Mouse (Mus musculus) midbrain, embryonic 16.5 days (tissue): Measurements from ENCODE around the gene Ftl1. TPM values are rescaled to one million over a fixed set of nuclear protein-coding genes. Genes with fewer than 3 reads are reported as not detected.

Experiments used
- ATAC-seq: fragments of 200-750 bp; cut with Nextera tagmentation; 2 replicates; pipeline ENCODE4 v1.8.0; 2017; ENCODE audit warnings: moderate TSS enrichment
- H3K27ac ChIP-seq: fragments of 300-500 bp; sonication (generic); 2 replicates; pipeline ENCODE4 v1.5.1; 2014; ENCODE audit warnings: mild to moderate bottlenecking, low read length, mixed read lengths
- H3K27me3 ChIP-seq: fragments of 300-500 bp; sonication (generic); 2 replicates; pipeline ENCODE4 v1.6.1; 2014; ENCODE audit warnings: low read depth, low read length, mixed read lengths; ENCODE audit not compliant: control insufficient read depth, insufficient read depth
- H3K36me3 ChIP-seq: fragments of 300-500 bp; sonication (generic); 2 replicates; pipeline ENCODE4 v1.6.1; 2014; ENCODE audit warnings: mild to moderate bottlenecking, low read length, moderate library complexity, mixed read lengths; ENCODE audit not compliant: control insufficient read depth, insufficient read depth
- H3K4me1 ChIP-seq: fragments of 300-500 bp; sonication (generic); 2 replicates; pipeline ENCODE4 v1.6.1; 2014; ENCODE audit warnings: mild to moderate bottlenecking, low read length, mixed read lengths; ENCODE audit not compliant: control insufficient read depth, insufficient read depth
- H3K4me2 ChIP-seq: fragments of 300-500 bp; sonication (generic); 2 replicates; pipeline ENCODE4 v1.6.1; 2014; ENCODE audit warnings: mild to moderate bottlenecking, low read length, mixed read lengths
- H3K4me3 ChIP-seq: fragments of 300-500 bp; sonication (generic); 2 replicates; pipeline ENCODE4 v1.5.1; 2014; ENCODE audit warnings: low read depth, mild to moderate bottlenecking, low read length, moderate library complexity, mixed read lengths
- H3K9ac ChIP-seq: fragments of 300-500 bp; sonication (generic); 2 replicates; pipeline ENCODE4 v1.6.1; 2014; ENCODE audit warnings: low read depth, low read length, mixed read lengths
- H3K9me3 ChIP-seq: fragments of 300-500 bp; sonication (generic); replicated peaks from 2 replicates; pipeline ENCODE4 v1.6.1; 2014; ENCODE audit warnings: mild to moderate bottlenecking, low read length, mixed read lengths; ENCODE audit not compliant: control insufficient read depth, poor library complexity, severe bottlenecking
- WGBS: fragments of 180-500 bp; shearing (Covaris S2); extraction: QIAGEN DNeasy Blood & Tissue Kit; methylation state at CpG from one replicate; pipeline ENCODE4 v1.1.7; 2014; 5-methylcytosine and 5-hydroxymethylcytosine counted together
- polyA plus RNA-seq: library from polyadenylated mRNA; unstranded; fragments of >200 nt; fragmentation: Nextera tagmentation; extraction: Ambion mirVana; gene quantifications from 2 replicates; pipeline ENCODE4 v1.2.1, GENCODE M21; 2015

The Ftl1 gene
- polyA plus RNA-seq, 1 experiment from 2014 or later = 5,323 TPM

DNA sequence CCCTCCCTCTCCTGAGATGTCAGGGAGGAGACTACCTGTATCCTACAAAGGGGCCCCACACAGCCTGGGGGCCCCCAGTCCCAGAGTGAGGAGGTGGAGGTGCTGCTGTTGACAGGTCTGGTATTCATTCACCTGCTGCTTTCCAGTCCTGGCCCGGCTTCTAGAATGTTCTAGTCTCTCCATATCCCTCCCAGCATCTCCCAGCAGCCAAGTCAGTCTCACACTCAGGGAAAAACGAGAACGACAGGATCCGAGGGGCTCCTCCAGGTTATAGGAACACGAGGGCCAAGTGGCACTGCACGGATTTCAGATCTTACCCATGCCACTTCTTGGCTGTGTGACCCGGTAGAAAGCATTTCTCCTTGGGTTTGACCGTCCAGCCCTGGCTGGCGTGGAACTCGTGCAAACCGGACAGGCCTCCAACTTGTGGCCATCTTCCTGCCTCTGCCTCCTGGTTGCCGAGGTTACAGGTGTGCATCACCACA, 44.9 kb downstream of the Ftl1 start:
- Histone ChIP-seq H3K36me3 (no peaks in the 10 kb centered on the region), H3K4me2 (no peak overlapping the region), H3K27ac (no peak overlapping the region), H3K4me3 (no peak overlapping the region), H3K27me3 (peaks cover 91% of the 10 kb centered on the region), H3K9me3 (no peaks in the 10 kb centered on the region), H3K9ac (no peak overlapping the region), H3K4me1 (peaks cover 7% of the 10 kb centered on the region)
- ATAC-seq = no peak
- 42% methylated on average over 12 of the region's 12 CpGs for WGBS

DNA sequence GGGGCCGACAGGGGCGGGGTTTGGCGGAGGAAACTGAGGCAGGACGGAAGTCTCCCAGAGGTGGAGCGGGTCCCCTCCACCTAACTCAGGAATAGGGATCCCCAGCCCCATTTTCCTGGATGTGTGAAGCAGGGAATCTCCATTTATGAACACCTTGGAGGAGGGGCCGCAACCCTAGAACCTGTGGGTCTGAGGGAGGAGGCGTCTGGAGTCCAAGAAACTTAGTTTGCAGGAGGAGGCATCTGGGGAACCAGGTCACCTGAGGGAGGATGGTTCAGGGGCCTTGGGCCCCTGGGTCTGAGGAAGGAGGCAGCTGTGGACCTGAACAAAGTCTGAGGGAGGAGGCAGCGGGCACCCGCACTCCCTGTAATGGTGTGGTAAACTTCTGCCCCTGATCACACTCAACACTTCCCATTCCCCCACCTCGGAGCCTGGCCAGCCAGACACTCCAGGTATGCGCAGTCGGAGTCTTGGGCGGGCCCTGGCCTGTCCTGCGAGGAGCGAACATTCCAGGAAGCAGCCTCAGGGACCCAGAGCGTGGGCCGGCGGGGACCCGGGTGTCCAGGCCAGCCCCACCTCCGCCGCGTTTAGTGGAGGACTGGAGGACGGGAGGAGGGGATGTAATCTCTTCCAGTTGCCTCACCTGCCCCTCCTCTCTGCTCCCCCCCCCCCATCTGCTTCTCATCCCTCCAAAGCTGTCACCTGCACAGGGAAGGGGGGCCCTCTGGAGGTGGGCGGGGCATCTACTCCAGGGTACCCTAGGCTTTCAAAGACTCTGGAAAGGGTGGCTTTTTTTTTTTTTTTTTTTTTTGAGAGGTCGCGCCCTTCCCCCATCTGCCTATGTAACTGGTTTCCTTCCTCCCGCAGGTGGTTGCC, 45.6 kb downstream of the Ftl1 start:
- Histone ChIP-seq H3K4me2 (peak overlapping the region; percentile 87), H3K4me3 (peak overlapping the region; percentile 51), H3K27ac (no peak overlapping the region), H3K9me3 (no peaks in the 10 kb centered on the region), H3K9ac (peak overlapping the region; percentile 67), H3K36me3 (no peaks in the 10 kb centered on the region), H3K27me3 (peaks cover 93% of the 10 kb centered on the region), H3K4me1 (peaks cover 7% of the 10 kb centered on the region)
- no peak for ATAC-seq
- 2% methylated on average over 23 of the region's 27 CpGs for WGBS

DNA sequence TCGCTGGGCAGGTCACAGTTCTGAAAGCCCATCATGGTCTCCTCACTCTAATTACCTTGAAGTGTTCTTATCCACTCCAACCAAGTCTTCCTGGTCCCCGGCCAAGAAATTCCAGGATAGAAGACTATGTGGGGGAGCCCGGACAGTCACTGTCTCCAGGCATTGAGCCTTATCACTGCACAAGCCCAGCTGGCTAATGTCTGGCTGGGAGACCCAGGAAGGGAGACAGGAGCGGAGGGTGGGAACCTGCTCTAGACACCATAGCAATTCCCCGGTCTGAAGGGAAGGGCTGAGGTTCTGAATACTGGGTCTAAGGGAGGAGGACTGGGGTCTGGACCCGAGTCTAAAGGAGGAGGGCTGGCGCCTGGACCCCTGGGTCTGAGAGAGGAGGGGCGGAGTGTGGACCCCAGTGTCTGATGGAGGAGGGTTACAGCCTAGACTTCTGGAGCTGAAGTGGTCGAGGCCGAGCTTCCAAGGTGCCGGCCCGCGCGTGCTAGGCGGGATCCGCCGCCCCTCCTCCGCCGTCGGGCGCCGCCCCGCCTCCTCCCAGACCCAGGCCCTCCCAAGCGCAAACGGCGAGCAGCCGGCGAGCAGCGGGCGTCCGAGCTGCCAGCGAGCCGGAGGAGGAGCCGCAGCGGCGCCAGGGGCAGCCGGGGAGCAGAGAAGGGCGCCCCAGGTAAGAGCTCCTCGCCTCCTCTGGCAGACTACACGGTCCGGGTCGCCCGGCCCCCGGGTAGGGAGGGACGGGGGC, 46.4 kb downstream of the Ftl1 start, which contains the start of gene Ntf5:
Gene Ntf5 (plus strand): TSS at position 583 of the 751 bp plus-strand sequence.
- H3K9me3 ChIP-seq = no peaks in the 10 kb centered on the region
- peak within 1 kb of the TSS; percentile 87 for H3K4me2 ChIP-seq
- peaks cover 93% of the 10 kb centered on the region for H3K27me3 ChIP-seq
- H3K27ac ChIP-seq = no peak within 1 kb of the TSS
- peak; percentile 50 for ATAC-seq
- peak within 1 kb of the TSS; percentile 67 for H3K9ac ChIP-seq
- peaks cover 7% of the 10 kb centered on the region for H3K4me1 ChIP-seq
- H3K36me3 ChIP-seq = no peaks in the 10 kb centered on the region
- 7% methylated on average over 16 of the region's 45 CpGs for WGBS
- peak within 1 kb of the TSS; percentile 51 for H3K4me3 ChIP-seq

DNA sequence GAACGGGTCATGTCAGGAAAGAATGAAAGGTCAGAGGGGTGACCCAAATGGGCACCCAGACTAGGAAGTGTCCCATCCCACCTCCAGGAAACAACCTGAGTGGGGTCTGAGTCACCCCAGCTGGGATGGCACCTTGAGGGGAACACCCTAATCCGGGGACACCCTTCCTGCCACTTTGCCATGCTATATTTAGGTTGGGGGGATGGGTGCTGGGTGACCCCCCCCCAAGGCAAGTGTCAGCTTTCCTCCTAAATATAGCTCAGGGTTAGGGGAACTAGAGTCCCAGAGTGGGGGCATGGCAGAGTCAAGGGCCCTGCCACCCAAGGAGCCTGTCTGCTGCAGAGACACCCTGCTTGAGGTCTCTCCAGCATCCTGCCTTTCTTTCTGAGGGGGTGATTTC, 47.3 kb downstream of the Ftl1 start:
- Histone ChIP-seq H3K27ac (no peak overlapping the region), H3K27me3 (peaks cover 93% of the 10 kb centered on the region), H3K4me3 (no peak overlapping the region), H3K4me1 (peaks cover 7% of the 10 kb centered on the region), H3K9ac (no peak overlapping the region), H3K36me3 (no peaks in the 10 kb centered on the region), H3K9me3 (no peaks in the 10 kb centered on the region), H3K4me2 (no peak overlapping the region)
- ATAC-seq = no peak
- WGBS = 91% methylated on average over 2 of the region's 2 CpGs

DNA sequence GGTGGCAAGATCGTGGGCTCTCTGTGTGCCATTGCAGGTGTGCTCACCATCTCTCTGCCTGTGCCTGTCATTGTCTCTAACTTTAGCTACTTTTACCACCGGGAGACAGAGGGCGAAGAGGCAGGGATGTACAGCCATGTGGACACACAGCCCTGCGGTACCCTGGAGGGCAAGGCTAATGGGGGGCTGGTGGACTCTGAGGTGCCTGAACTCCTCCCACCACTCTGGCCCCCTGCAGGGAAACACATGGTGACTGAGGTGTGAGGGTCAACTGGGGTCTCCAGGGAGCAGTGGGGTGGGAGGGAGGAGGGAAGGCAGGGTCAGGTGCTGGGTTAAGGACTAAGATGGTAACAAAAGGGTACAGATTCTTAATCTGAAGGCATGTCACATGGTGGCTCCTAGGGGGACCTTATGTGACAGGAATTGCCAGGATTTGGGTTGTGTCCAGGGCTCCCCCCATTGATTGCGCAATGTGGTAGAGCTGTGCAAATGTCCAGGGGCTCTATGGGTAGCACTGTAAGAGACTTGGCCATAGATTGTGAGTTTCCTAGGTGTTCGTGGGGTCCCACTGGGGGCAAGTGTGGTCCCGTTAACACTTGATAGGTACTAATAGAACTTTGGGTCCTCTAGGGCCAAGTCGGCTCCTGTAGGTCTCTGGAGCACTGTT, 50.1 kb downstream of the Ftl1 start:
- H3K4me1 ChIP-seq = peaks cover 9% of the 10 kb centered on the region
- no peak overlapping the region for H3K4me2 ChIP-seq
- H3K27me3 ChIP-seq = peaks cover 91% of the 10 kb centered on the region
- no peaks in the 10 kb centered on the region for H3K9me3 ChIP-seq
- H3K4me3 ChIP-seq = no peak overlapping the region
- H3K27ac ChIP-seq = no peak overlapping the region
- no peaks in the 10 kb centered on the region for H3K36me3 ChIP-seq
- ATAC-seq = no peak
- WGBS = 88% methylated on average over 8 of the region's 8 CpGs
- H3K9ac ChIP-seq = no peak overlapping the region

DNA sequence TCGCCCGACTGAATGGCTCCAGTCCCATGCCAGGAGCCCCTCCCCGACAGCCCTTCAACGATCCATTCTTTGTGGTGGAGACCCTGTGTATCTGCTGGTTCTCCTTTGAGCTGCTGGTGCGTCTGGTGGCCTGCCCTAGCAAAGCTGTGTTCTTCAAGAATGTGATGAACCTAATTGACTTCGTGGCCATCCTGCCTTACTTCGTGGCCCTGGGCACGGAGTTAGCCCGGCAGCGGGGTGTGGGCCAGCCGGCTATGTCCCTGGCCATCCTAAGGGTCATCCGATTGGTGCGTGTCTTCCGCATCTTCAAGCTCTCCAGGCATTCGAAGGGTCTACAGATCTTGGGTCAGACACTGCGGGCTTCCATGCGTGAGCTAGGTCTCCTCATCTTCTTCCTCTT, 50.7 kb downstream of the Ftl1 start:
- no peak overlapping the region for H3K4me2 ChIP-seq
- H3K27me3 ChIP-seq = peaks cover 84% of the 10 kb centered on the region
- no peaks in the 10 kb centered on the region for H3K9me3 ChIP-seq
- ATAC-seq = no peak
- H3K27ac ChIP-seq = no peak overlapping the region
- H3K9ac ChIP-seq = no peak overlapping the region
- no peaks in the 10 kb centered on the region for H3K36me3 ChIP-seq
- H3K4me3 ChIP-seq = no peak overlapping the region
- H3K4me1 ChIP-seq = peaks cover 9% of the 10 kb centered on the region
- 88% methylated on average over 17 of the region's 17 CpGs for WGBS

DNA sequence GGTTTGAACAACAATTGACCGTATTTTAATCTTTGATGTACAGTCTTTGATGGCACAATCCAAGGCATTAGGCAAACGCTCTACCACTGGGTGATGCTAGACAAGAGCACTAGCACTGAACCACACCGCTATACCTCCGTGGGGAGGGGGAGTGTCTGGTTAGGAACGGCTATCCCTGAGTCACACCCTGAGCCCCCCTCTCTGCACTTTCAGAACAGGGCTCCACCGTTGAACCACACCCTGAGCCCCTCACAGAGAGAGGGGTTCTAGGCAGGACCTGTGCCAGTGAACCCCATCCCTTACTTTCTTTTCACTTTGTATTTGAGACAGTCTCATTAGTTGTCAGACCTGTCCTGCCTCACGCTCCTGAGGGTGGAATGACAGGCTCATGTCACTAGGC, 51.3 kb downstream of the Ftl1 start:
- H3K4me3 ChIP-seq = no peak overlapping the region
- H3K9me3 ChIP-seq = no peaks in the 10 kb centered on the region
- H3K9ac ChIP-seq = no peak overlapping the region
- no peak overlapping the region for H3K4me2 ChIP-seq
- ATAC-seq = no peak
- no peaks in the 10 kb centered on the region for H3K36me3 ChIP-seq
- WGBS = 67% methylated on average over 7 of the region's 7 CpGs
- H3K27ac ChIP-seq = no peak overlapping the region
- H3K27me3 ChIP-seq = peaks cover 78% of the 10 kb centered on the region
- peaks cover 4% of the 10 kb centered on the region for H3K4me1 ChIP-seq
